Mouse (Mus musculus): ENCODE results near the gene Vps8.

- TF ChIP-seq POLR2A (IDR thresholded peaks at IDR 0.05; ENCODE audit: insufficient read length, low read depth) (no peak), REST (IDR thresholded peaks at IDR 0.05; ENCODE audit: insufficient read depth, insufficient read length) (no peak), SRF (IDR thresholded peaks at IDR 0.05; ENCODE audit: control insufficient read depth, insufficient read length, low read depth) (no peak), E2F4 (IDR thresholded peaks at IDR 0.05; ENCODE audit: insufficient read depth) (no peak)
Observed at GRCm38 (mm10) chr16:21389316-21389715, 33.6 kb upstream of the Vps8 start.
